Mouse (Mus musculus): ENCODE data around the gene Rbms3.

DNA sequence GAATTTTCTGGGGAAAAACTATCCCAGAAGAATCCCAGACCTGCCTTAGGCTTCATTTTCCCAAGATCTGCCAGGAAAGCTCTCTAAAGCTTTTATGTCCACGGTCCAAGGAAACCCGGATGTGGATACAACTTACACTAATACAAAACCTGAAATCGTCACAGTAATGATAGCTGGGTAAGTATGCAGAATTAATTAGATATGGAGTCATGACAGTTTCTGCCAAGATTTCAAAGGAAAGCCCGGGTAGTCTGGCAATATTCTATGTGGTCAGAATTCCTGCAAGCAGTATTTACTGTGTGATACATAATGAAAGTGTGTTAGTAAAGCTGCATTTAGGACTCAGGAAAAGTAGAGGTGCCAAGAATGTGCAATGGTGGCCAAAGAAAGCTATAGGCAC, 287.4 kb downstream of the Rbms3 start:
- TF ChIP-seq CTCF (IDR thresholded peaks at IDR 0.05; ENCODE audit: insufficient read depth, low read depth, low read length), result no peak
- TF ChIP-seq POLR2A (IDR thresholded peaks at IDR 0.05; ENCODE audit: insufficient read depth, low read depth, low read length), result no peak
